Mouse (Mus musculus) A20 (cell line): Measurements from ENCODE around the gene Cox19.

Source experiments
- DNase-seq: peaks from one replicate; pipeline ENCODE4 v3.0.0-alpha.2; 2011; ENCODE audit warnings: low read depth, low spot score

Gene Cox19

GRCm38 (mm10) chr5:139327634-139328020, 23.6 kb downstream of the Cox19 start:
- DNase-seq = no peak

- DNase-seq = no peak
These were observed 24.1 kb downstream of the Cox19 start for GRCm38 (mm10) chr5:139326986-139327633.

- no peak for DNase-seq
These were observed 25.0 kb downstream of the Cox19 start for GRCm38 (mm10) chr5:139326111-139326696.

- peak; percentile 23 for DNase-seq
These were observed 25.7 kb downstream of the Cox19 start, which contains the start of gene Adap1 for GRCm38 (mm10) chr5:139325395-139325966. TSS of gene Adap1 (minus strand) at chr5:139325622.

- peak; percentile 29 for DNase-seq
These were observed 26.4 kb downstream of the Cox19 start for GRCm38 (mm10) chr5:139324691-139325394.

- no peak for DNase-seq
These were observed 27.1 kb downstream of the Cox19 start for GRCm38 (mm10) chr5:139324045-139324491.

GRCm38 (mm10) chr5:139323260-139323924, 27.8 kb downstream of the Cox19 start:
- DNase-seq = no peak

- DNase-seq = no peak
These were observed 29.9 kb downstream of the Cox19 start for GRCm38 (mm10) chr5:139321331-139321730.

- no peak for DNase-seq
These were observed 30.8 kb downstream of the Cox19 start for GRCm38 (mm10) chr5:139320424-139320823.

GRCm38 (mm10) chr5:139317751-139318504, 33.3 kb downstream of the Cox19 start:
- no peak for DNase-seq

GRCm38 (mm10) chr5:139316982-139317675, 34.1 kb downstream of the Cox19 start:
- no peak for DNase-seq

- DNase-seq = no peak
These were observed 36.1 kb downstream of the Cox19 start for GRCm38 (mm10) chr5:139314941-139315642.

GRCm38 (mm10) chr5:139313536-139313935, 37.7 kb downstream of the Cox19 start:
- DNase-seq = no peak

- no peak for DNase-seq
These were observed 39.4 kb downstream of the Cox19 start for GRCm38 (mm10) chr5:139311822-139312221.

GRCm38 (mm10) chr5:139310477-139310876, 40.7 kb downstream of the Cox19 start:
- DNase-seq = no peak

- no peak for DNase-seq
These were observed 41.3 kb downstream of the Cox19 start for GRCm38 (mm10) chr5:139309946-139310345.

- peak; percentile 66 for DNase-seq
These were observed 47.6 kb downstream of the Cox19 start for GRCm38 (mm10) chr5:139303646-139304061.

GRCm38 (mm10) chr5:139302101-139302500, 49.1 kb downstream of the Cox19 start:
- DNase-seq = no peak

GRCm38 (mm10) chr5:139297745-139298144, 53.5 kb downstream of the Cox19 start:
- no peak for DNase-seq

- DNase-seq = no peak
These were observed 54.1 kb downstream of the Cox19 start for GRCm38 (mm10) chr5:139297092-139297491.
